Mouse (Mus musculus) lung, adult 2 months (tissue): ENCODE measurements at regions not wholly inside any gene's neighbourhood (a gene's known extent, or its start where the extent isn't known, plus 50 kb on each side); places are given as distances from the start of the nearest gene placed in this dataset.

Source experiments
- CTCF ChIP-seq: fragments of 200-500 bp; IDR thresholded peaks from 2 replicates; pipeline ENCODE4 v1.5.1; 2011; ENCODE audit warnings: mild to moderate bottlenecking, low read length, control low read depth; ENCODE audit not compliant: insufficient read depth
- POLR2A ChIP-seq: fragments of 200-500 bp; IDR thresholded peaks from 2 replicates; pipeline ENCODE4 v1.6.1; 2011; ENCODE audit warnings: low read depth, mild to moderate bottlenecking, control low read depth, low read length, borderline replicate concordance; ENCODE audit errors: extremely low read depth

DNA sequence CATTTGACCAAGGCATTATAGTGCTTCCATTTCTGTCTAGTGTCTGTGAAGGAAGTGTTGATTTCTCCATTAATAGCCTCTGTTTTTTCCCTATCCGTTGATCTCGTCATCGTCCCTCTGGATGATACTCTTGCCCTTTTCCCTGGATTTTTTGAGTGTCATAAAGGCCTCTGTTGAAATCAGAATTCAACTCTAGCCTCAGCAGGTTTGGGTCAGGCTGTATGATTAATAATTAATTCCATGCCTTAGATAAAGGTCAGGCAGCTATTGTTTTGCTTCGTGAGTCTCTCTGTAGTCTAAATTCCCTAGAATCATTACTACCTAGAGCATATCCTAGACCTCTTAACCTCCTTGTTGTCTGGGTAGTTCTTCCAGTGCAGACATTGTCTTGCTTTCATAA is 63.0 kb upstream of the Vwde start:
- TF ChIP-seq CTCF (no peak), POLR2A (no peak)
